Mouse (Mus musculus) heart, adult 9 months (tissue): ENCODE data around the gene Mamdc2.
A peak's percentile ranks its signal among the peaks of the same experiment; 100 is the strongest.

ENCODE experiments used
- DNase-seq, 2 experiments: peaks; one replicate each; pipeline ENCODE4 v3.0.0; 2022; ENCODE audit warnings: low spot score in 2 of 2

Mamdc2 gene

DNA sequence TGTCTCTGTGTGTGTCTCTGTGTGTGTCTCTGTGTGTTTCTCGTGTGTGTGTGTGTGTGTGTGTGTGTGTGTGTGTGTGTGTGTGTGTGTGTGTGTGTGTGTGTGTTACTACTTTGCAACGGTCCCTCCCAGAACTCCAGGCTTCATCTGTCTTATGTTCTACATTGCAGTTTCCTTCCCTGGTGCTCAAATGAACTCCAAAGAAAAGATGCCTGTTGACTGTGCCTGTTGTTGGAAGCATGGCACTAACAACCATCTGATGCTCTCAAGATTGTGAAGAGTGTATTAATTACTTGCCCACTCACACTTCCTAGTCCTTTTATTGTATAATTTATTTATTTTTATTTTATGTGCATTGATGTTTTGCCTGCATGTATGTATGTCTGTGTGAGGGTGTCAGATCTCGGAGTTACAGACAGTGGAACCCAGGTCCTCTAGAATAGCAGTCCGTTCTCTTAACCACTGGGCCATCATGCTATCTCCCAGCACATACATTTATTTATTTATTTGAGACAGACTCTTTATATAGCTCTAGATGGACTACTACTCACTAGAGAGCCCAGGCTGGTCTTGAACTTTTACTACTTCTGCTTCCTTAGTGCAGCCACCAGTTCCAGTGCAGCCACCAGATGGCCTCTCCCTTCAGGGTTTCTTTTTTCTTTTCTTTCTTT, 174.1 kb downstream of the Mamdc2 start:
- DNase-seq, result no peak

DNA sequence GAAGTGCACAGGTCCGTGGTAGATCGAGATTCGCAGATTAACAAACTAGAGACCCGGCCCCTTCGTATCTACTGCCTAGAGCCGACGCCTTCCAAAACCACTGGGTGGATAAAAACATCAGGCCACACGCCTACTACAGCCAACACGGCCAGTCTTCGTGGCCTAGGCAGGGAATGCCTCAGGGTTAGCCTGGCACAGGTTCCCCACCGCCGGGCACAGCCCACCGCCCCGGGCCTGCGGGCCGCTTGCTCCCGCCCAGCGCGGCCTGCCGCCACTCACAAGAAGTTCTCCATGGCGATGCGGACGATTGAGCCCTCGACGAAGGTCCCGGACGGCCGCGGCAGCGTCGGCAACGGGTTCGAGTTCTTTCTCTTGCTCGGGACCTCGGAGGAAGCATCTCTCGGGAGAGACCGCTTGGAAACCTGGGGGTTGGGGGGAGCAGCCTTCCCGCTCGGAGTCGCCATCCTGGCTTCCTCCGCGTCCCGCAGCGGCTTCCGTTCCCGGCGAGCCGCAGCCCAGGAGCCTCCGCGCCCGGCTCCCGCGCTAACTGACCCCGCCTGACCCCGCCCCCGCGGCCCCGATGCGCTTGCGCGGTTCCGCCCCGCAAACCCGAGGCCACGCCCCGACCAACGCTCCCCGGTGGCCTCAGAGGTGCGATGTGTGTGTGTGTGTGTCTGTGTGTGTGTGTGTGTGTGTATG, 174.7 kb downstream of the Mamdc2 start, which contains the start of gene Smc5:
Gene Smc5, minus strand, starts transcription at position 543 of the 699 bp plus-strand sequence.
- DNase-seq, result peak; percentile 86 to 90

DNA sequence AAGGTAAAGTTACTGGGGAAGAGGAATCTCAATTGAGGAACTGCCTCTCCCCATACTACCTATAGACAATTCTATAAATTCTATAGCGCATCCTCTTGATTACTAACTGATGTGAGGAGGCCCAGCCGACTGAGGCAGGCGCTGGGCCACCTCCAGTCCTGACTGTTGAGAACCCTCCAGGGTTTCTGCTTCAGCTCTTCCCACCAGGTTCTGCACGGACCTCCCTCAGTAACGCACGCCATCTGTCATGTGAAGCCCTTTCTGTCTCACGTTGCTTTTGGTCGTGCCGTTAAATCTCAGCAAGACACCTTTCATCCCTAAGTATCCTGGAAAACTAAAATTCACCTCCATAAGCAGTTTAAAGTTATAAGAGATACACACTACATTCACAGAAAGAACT, 191.5 kb downstream of the Mamdc2 start:
- no peak for DNase-seq
